Mouse (Mus musculus) erythroblast, embryonic 14.5 days (primary cell): ENCODE results near the gene Tmem132d.

Source experiments
- GATA1 ChIP-seq: IDR thresholded peaks from 2 replicates; pipeline ENCODE4 v1.6.1; 2012; ENCODE audit warnings: low read length, inconsistent platforms, mixed read lengths
- TAL1 ChIP-seq: IDR thresholded peaks from 3 replicates; pipeline ENCODE4 v1.6.1; 2012; ENCODE audit warnings: low read length, inconsistent platforms, mixed read lengths

GRCm38 (mm10) chr5:127758576-127758975, 674.3 kb downstream of the Tmem132d start:
- TF ChIP-seq GATA1 (no peak), TAL1 (no peak)
